Mouse (Mus musculus): ENCODE data around the gene Atp6v0e2.

Atp6v0e2 gene

GRCm38 (mm10) chr6:48537105-48537954, at the start of gene Atp6v0e2:
TSS of gene Atp6v0e2 (plus strand) at chr6:48537615.
- in situ Hi-C loops (cut with MboI, MseI) = loop anchor here (10.0 kb wide), 1 partner anchor 237 kb away; the partner anchor contains the start of gene Gimap3

GRCm38 (mm10) chr6:48487747-48488725, 49.4 kb upstream of the Atp6v0e2 start:
- in situ Hi-C loops (cut with MboI, MseI) = no loop called here

GRCm38 (mm10) chr6:48489741-48490140, 47.7 kb upstream of the Atp6v0e2 start:
- in situ Hi-C loops (cut with MboI, MseI) = loop anchor here (5.0 to 10.0 kb wide), 2 partner anchors 82 to 295 kb away; no protein-coding TSS in a partner anchor

- in situ Hi-C loops (cut with MboI, MseI) = loop anchor here (5.0 to 10.0 kb wide), 2 partner anchors 84 to 297 kb away; no protein-coding TSS in a partner anchor
Measured at GRCm38 (mm10) chr6:48491361-48491760, 46.1 kb upstream of the Atp6v0e2 start.

GRCm38 (mm10) chr6:48493136-48493730, 44.2 kb upstream of the Atp6v0e2 start:
- in situ Hi-C loops (cut with MboI, MseI) = loop anchor here (5.0 to 10.0 kb wide), 2 partner anchors 86 to 298 kb away; no protein-coding TSS in a partner anchor

- in situ Hi-C loops (cut with MboI, MseI) = loop anchor here (10.0 kb wide), 1 partner anchor 303 kb away; no protein-coding TSS in a partner anchor
Measured at GRCm38 (mm10) chr6:48497521-48497920, 39.9 kb upstream of the Atp6v0e2 start.

GRCm38 (mm10) chr6:48503847-48504240, 33.6 kb upstream of the Atp6v0e2 start:
- in situ Hi-C loops (cut with MboI, MseI) = no loop called here

GRCm38 (mm10) chr6:48504241-48504854, 33.1 kb upstream of the Atp6v0e2 start:
- in situ Hi-C loops (cut with MboI, MseI) = no loop called here

GRCm38 (mm10) chr6:48508087-48508486, 29.3 kb upstream of the Atp6v0e2 start:
- in situ Hi-C loops (cut with MboI, MseI) = no loop called here

- in situ Hi-C loops (cut with MboI, MseI) = no loop called here
Measured at GRCm38 (mm10) chr6:48510426-48510825, 27.0 kb upstream of the Atp6v0e2 start.

GRCm38 (mm10) chr6:48511861-48512260, 25.6 kb upstream of the Atp6v0e2 start:
- in situ Hi-C loops (cut with MboI, MseI) = no loop called here

- in situ Hi-C loops (cut with MboI, MseI) = loop anchor here (10.0 kb wide), 1 partner anchor 1220 kb away; no protein-coding TSS in a partner anchor
Measured at GRCm38 (mm10) chr6:48524882-48525281, 12.5 kb upstream of the Atp6v0e2 start.

- in situ Hi-C loops (cut with MboI, MseI) = loop anchor here (10.0 kb wide), 1 partner anchor 1217 kb away; no protein-coding TSS in a partner anchor
Measured at GRCm38 (mm10) chr6:48527901-48528300, 9.5 kb upstream of the Atp6v0e2 start.

- in situ Hi-C loops (cut with MboI, MseI) = loop anchor here (10.0 kb wide), 1 partner anchor 1216 kb away; no protein-coding TSS in a partner anchor
Measured at GRCm38 (mm10) chr6:48529261-48529660, 8.2 kb upstream of the Atp6v0e2 start.

- in situ Hi-C loops (cut with MboI, MseI) = loop anchor here (10.0 kb wide), 2 partner anchors 245 to 1215 kb away; partner anchors contain the start of gene Gimap3
Measured at GRCm38 (mm10) chr6:48529871-48530440, 7.5 kb upstream of the Atp6v0e2 start.

GRCm38 (mm10) chr6:48530862-48531261, 6.6 kb upstream of the Atp6v0e2 start:
- in situ Hi-C loops (cut with MboI, MseI) = loop anchor here (10.0 kb wide), 1 partner anchor 244 kb away; the partner anchor contains the start of gene Gimap3

- in situ Hi-C loops (cut with MboI, MseI) = loop anchor here (10.0 kb wide), 1 partner anchor 241 kb away; the partner anchor contains the start of gene Gimap3
Measured at GRCm38 (mm10) chr6:48533475-48533874, 3.9 kb upstream of the Atp6v0e2 start.

- in situ Hi-C loops (cut with MboI, MseI) = loop anchor here (10.0 kb wide), 1 partner anchor 240 kb away; the partner anchor contains the start of gene Gimap3
Measured at GRCm38 (mm10) chr6:48534913-48535312, 2.5 kb upstream of the Atp6v0e2 start.

- in situ Hi-C loops (cut with MboI, MseI) = loop anchor here (10.0 kb wide), 1 partner anchor 239 kb away; the partner anchor contains the start of gene Gimap3
Measured at GRCm38 (mm10) chr6:48536091-48536490, 1.3 kb upstream of the Atp6v0e2 start.
